Mouse (Mus musculus) kidney, postnatal 14 days (tissue): ENCODE results near the gene Bhlha15.

Experiments
- DNase-seq: peaks from one replicate; pipeline ENCODE4 v3.0.0; 2022; ENCODE audit warnings: mixed read lengths

The Bhlha15 gene

GRCm38 (mm10) chr5:144189950-144190583 is at the start of gene Bhlha15:
Bhlha15 (plus strand) TSS chr5:144190286.
- DNase-seq: peak; percentile 79

GRCm38 (mm10) chr5:144143531-144143930 is 46.6 kb upstream of the Bhlha15 start:
- DNase-seq: no peak

- no peak for DNase-seq
Observed at GRCm38 (mm10) chr5:144146898-144147297, 43.2 kb upstream of the Bhlha15 start.

- no peak for DNase-seq
Observed at GRCm38 (mm10) chr5:144149530-144149929, 40.6 kb upstream of the Bhlha15 start.

- no peak for DNase-seq
Observed at GRCm38 (mm10) chr5:144151270-144151669, 38.8 kb upstream of the Bhlha15 start.

GRCm38 (mm10) chr5:144154528-144154927 is 35.6 kb upstream of the Bhlha15 start:
- peak; percentile 78 for DNase-seq

GRCm38 (mm10) chr5:144158604-144159003 is 31.5 kb upstream of the Bhlha15 start:
- peak; percentile 90 for DNase-seq

- no peak for DNase-seq
Observed at GRCm38 (mm10) chr5:144159137-144159536, 30.9 kb upstream of the Bhlha15 start.

GRCm38 (mm10) chr5:144162080-144162812 is 27.8 kb upstream of the Bhlha15 start:
- no peak for DNase-seq

GRCm38 (mm10) chr5:144162813-144163517 is 27.1 kb upstream of the Bhlha15 start:
- DNase-seq: peak; percentile 87

- DNase-seq: no peak
Observed at GRCm38 (mm10) chr5:144165756-144166155, 24.3 kb upstream of the Bhlha15 start.

- DNase-seq: peak; percentile 52
Observed at GRCm38 (mm10) chr5:144169275-144169975, 20.7 kb upstream of the Bhlha15 start.

GRCm38 (mm10) chr5:144173648-144174047 is 16.4 kb upstream of the Bhlha15 start:
- no peak for DNase-seq

GRCm38 (mm10) chr5:144178216-144178615 is 11.9 kb upstream of the Bhlha15 start:
- DNase-seq: no peak

- DNase-seq: no peak
Observed at GRCm38 (mm10) chr5:144181249-144181648, 8.8 kb upstream of the Bhlha15 start.

- DNase-seq: no peak
Observed at GRCm38 (mm10) chr5:144182542-144183247, 7.4 kb upstream of the Bhlha15 start.

- no peak for DNase-seq
Observed at GRCm38 (mm10) chr5:144183248-144183559, 6.9 kb upstream of the Bhlha15 start.

- no peak for DNase-seq
Observed at GRCm38 (mm10) chr5:144183647-144184335, 6.3 kb upstream of the Bhlha15 start.

- no peak for DNase-seq
Observed at GRCm38 (mm10) chr5:144184350-144185045, 5.6 kb upstream of the Bhlha15 start.

GRCm38 (mm10) chr5:144188422-144188821 is 1.7 kb upstream of the Bhlha15 start:
- DNase-seq: no peak

- no peak for DNase-seq
Observed at GRCm38 (mm10) chr5:144189327-144189726, 759 bp upstream of the Bhlha15 start.
